Mouse (Mus musculus) embryonic fibroblast, embryonic 13.5 days (primary cell): ENCODE results near the gene Fbxl3.

Experiments
- CTCF ChIP-seq: IDR thresholded peaks from 2 replicates; pipeline ENCODE4 v1.5.1; 2011; ENCODE audit warnings: mild to moderate bottlenecking, control low read depth, low read length, moderate library complexity, borderline replicate concordance; ENCODE audit not compliant: insufficient read depth
- POLR2A ChIP-seq: IDR thresholded peaks from 2 replicates; pipeline ENCODE4 v1.6.1; 2011; ENCODE audit warnings: low read depth, mild to moderate bottlenecking, control low read depth, low read length, moderate library complexity

DNA sequence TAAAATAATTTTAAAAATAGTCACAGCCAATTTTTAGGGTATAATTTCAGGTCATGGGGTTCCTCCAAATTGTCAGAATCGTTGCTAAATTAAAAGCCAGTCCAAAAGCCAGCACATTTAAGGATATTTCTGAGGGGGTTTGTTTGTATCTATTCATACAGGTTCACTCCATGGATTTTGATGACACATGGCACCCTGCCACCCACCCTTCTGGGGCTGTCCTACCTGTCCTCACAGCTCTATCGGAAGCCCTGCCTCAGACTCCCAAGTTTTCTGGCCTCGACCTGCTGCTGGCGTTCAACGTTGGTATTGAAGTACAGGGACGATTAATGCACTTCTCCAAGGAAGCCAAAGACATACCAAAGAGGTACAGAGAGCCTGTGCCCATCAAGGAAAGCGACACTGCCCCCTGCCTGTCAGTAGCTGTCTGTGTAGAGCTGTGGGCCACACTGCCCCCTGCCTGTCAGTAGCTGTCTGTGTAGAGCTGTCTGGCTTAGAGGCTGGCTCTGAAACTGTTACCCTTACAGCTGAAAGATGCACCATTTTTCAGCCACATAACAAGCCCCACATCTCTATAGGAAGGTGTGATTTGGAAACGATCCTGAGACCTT lies 48.1 kb downstream of the Fbxl3 start:
- TF ChIP-seq CTCF (peak; percentile 99), POLR2A (no peak)
